Mouse (Mus musculus): ENCODE data around the gene Dpep2nb. TPM values are rescaled to one million over a fixed set of nuclear protein-coding genes. Genes with fewer than 3 reads are reported as not detected.

Gene Dpep2nb
- polyA plus RNA-seq, 1 experiment from 2014 or later = not detected

DNA sequence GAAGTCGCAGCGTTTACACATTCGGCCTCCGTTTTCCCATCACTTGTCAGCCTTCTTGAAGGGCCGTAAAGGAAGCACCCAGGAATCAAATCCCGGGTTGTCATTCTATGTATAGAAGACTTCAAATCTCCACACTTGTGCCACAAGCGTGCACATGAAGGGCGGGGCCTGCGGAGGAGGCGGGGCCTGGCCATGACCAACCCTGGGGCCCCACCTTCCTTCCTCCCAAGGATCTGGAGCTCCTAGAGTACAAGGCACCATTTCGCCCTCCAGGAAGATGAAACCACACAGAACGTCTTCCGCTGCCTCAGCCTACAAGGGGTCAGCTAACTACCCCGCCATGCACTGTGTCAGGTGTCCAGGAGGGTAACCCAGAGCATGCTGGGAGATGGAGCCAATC is 44.7 kb downstream of the Dpep2nb start:
- no peak overlapping the region for H3K27ac ChIP-seq
- WGBS (ENCODE audit: missing documents) = 79% methylated on average over 14 of the region's 14 CpGs
- H3K4me3 ChIP-seq (ENCODE audit: inconsistent target) = no peak overlapping the region
- no peaks in the 10 kb centered on the region for H3K36me3 ChIP-seq (ENCODE audit: inconsistent target)
- H3K79me2 ChIP-seq (ENCODE audit: inconsistent target) = peaks cover 47% of the 10 kb centered on the region

DNA sequence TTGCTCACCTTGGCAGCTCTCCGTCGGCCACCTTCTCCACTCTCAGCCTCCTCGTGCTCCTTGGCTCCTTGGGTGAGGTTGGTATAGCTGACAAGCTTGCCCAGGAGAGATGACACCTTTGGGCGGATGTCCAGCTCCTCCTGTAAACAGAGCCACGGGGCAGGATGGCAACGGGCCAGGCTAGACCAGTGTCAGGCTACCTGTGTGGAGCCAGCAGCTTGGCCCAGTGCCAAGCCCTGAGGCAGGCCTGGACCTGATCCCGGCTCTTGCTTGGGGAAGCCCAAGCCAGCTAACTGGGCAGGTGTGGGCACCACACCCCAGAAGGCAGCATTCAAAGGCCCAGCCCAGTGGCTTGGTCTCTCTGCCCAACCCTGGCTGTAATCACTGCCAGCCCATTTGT is 46.4 kb downstream of the Dpep2nb start:
- Histone ChIP-seq H3K27ac (no peak overlapping the region), H3K79me2 (ENCODE audit: inconsistent target) (peaks cover 36% of the 10 kb centered on the region), H3K36me3 (ENCODE audit: inconsistent target) (peaks cover 11% of the 10 kb centered on the region; the same call in 1 of the 2 replicates), H3K4me3 (ENCODE audit: inconsistent target) (no peak overlapping the region)
- 85% methylated on average over 5 of the region's 7 CpGs for WGBS (ENCODE audit: missing documents)

DNA sequence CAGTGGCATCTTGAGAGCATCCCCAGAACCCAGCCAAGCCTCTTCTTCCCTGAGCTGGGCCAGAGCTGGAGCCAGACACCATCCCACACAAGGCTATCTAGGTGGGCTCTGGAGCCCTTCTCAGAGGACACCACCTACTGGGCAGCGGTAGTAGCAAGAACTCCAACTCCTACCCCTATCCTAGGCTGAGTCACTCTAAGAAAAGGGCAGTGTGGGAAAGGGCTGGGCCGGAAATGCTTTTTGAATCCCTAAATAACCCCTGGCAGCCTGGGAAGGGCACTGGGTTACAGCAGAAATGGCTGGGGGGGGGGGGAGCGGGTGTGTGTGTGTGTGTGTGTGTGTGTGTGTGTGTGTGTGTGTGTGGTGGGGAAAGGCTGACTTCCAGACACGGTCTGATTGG is 48.0 kb downstream of the Dpep2nb start:
- Histone ChIP-seq H3K36me3 (ENCODE audit: inconsistent target) (peaks cover 18% of the 10 kb centered on the region; the same call in 1 of the 2 replicates), H3K4me3 (ENCODE audit: inconsistent target) (no peak overlapping the region), H3K27ac (no peak overlapping the region), H3K79me2 (ENCODE audit: inconsistent target) (peaks cover 21% of the 10 kb centered on the region; the same call in 1 of the 2 replicates)
- WGBS (ENCODE audit: missing documents) = 96% methylated on average over 2 of the region's 4 CpGs

DNA sequence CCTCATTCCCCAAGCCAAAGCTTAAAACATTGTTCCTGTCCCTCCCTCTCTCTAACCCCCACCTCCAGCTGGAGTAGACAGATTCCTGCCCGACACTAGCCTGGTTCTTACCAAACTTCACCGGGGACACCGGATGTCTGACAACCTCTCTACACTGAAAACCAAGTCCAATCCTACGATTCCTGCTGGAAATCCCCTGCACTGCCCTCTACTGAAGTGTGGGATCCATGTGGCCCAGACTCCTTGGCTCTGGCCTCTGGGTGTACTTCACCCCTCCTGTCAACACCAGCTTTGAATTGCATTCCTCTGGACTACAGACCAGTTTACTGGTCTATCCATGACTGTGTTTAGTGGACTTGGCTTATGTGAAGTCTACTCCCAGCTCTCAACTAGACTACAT is 49.2 kb downstream of the Dpep2nb start:
- 98% methylated on average over 4 of the region's 4 CpGs for WGBS (ENCODE audit: missing documents)
- Histone ChIP-seq H3K79me2 (ENCODE audit: inconsistent target) (peaks cover 8% of the 10 kb centered on the region; the same call in 1 of the 2 replicates), H3K36me3 (ENCODE audit: inconsistent target) (peaks cover 22% of the 10 kb centered on the region; the same call in 1 of the 2 replicates), H3K27ac (no peak overlapping the region), H3K4me3 (ENCODE audit: inconsistent target) (no peak overlapping the region)

DNA sequence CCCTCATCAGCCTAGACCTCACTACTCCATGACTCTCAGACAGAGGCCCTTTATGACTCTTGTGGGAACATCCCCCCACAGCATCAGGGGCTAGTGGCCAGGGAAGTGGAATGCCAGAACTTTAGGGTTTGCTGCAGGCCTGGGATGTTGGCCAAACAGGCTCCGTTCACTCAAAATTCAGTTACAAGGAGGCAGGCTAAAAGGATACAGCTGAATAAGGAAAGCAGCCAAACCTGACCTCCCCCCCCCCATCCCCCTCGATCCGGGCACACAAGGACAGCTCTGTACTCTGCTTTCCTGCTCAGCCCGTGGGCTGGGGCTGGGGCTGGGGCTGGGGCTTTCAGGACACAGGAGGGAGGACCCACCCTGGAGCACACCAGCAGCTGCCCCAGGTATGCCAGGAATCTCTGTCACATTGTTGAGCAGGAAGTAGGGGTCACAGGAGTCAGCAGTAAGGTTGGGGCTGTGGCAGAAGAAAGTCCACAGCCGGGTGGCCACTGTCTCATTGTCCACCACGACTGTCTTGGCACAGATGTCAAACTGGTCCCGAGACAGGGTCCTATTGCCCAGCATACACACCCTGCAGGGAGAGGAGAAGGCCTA is 54.6 kb downstream of the Dpep2nb start:
- Histone ChIP-seq H3K79me2 (ENCODE audit: inconsistent target) (no peaks in the 10 kb centered on the region), H3K27ac (no peak overlapping the region), H3K36me3 (ENCODE audit: inconsistent target) (peaks cover 64% of the 10 kb centered on the region; the same call in 1 of the 2 replicates), H3K4me3 (ENCODE audit: inconsistent target) (no peak overlapping the region)
- 73% methylated on average over 7 of the region's 7 CpGs for WGBS (ENCODE audit: missing documents)

DNA sequence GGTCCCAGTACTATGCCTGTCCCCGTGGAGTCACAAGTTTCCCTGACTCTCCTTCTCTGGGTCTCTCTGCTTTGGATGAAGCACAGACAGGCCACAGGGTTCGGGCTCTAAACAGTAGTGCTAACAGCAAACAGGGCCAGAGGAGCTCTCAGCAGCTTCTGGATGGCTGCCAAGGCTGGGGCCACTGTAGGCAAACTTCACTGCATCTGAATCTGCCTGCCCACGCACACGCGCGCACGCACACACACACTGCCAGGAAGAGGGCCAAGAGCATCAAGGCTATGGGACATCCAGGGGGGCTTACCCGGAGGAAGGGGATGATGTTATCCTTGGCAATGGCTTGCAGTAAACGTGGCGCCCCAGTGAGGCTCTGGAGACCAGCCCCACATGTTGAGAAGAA is 56.4 kb downstream of the Dpep2nb start:
- 92% methylated on average over 10 of the region's 10 CpGs for WGBS (ENCODE audit: missing documents)
- H3K79me2 ChIP-seq (ENCODE audit: inconsistent target) = no peaks in the 10 kb centered on the region
- no peak overlapping the region for H3K4me3 ChIP-seq (ENCODE audit: inconsistent target)
- H3K36me3 ChIP-seq (ENCODE audit: inconsistent target) = peaks cover 70% of the 10 kb centered on the region; the same call in 1 of the 2 replicates
- H3K27ac ChIP-seq = no peak overlapping the region

Other genes with a start within 250 kb of the Dpep2nb start
- 0.26 to 0.85 TPM (median 0.67 TPM) in 3 replicates for gene Gfod2, start 247.3 kb downstream of the Dpep2nb start, polyA plus RNA-seq (2018)
- gene Ranbp10, start 178.6 kb downstream of the Dpep2nb start, polyA plus RNA-seq (2018) = 16.5 to 33.9 TPM (median 23.7 TPM) in 3 replicates
- not detected in 3 replicates for gene Tsnaxip1, start 178.2 kb downstream of the Dpep2nb start, polyA plus RNA-seq (2018)
- gene Cenpt, start 152.7 kb downstream of the Dpep2nb start, polyA plus RNA-seq (2018) = 7.2 to 13.3 TPM (median 8.2 TPM) in 3 replicates
- 8.3 to 23.6 TPM (median 20.4 TPM) in 3 replicates for gene Thap11, start 150.8 kb downstream of the Dpep2nb start, polyA plus RNA-seq (2018)
- 53.1 to 154 TPM (median 76.1 TPM) in 3 replicates for gene Nutf2, start 145.4 kb downstream of the Dpep2nb start, polyA plus RNA-seq (2018)
- gene Edc4, start 125.1 kb downstream of the Dpep2nb start, polyA plus RNA-seq (2018) = 12.6 to 19.5 TPM (median 14.6 TPM) in 3 replicates
- not detected in 3 replicates for gene Nrn1l, start 112.4 kb downstream of the Dpep2nb start, polyA plus RNA-seq (2018)
- gene Pskh1, start 105.5 kb downstream of the Dpep2nb start, polyA plus RNA-seq (2018) = 16.3 to 17.5 TPM (median 16.4 TPM) in 3 replicates
- not detected in 3 replicates for gene Ctrl, start 72.1 kb downstream of the Dpep2nb start, polyA plus RNA-seq (2018)
- 51.8 to 210 TPM (median 105 TPM) in 3 replicates for gene Psmb10, start 67.5 kb downstream of the Dpep2nb start, polyA plus RNA-seq (2018)
- gene Lcat, start 62.6 kb downstream of the Dpep2nb start, polyA plus RNA-seq (2018) = 0.10 to 0.28 TPM in 2 of 3 replicates, not detected in the other
- 16.1 to 37.5 TPM (median 23.1 TPM) in 3 replicates for gene Slc12a4, start 39.9 kb downstream of the Dpep2nb start, polyA plus RNA-seq (2018)
- 0.10 to 0.34 TPM in 2 of 3 replicates, not detected in the other for gene Dpep3, start 26.5 kb downstream of the Dpep2nb start, polyA plus RNA-seq (2018)
- 7.6 to 13.0 TPM (median 7.7 TPM) in 3 replicates for gene Dus2, start 14.6 kb downstream of the Dpep2nb start, polyA plus RNA-seq (2018)
- gene Ddx28, start 5.9 kb upstream of the Dpep2nb start, polyA plus RNA-seq (2018) = 10.2 to 19.4 TPM (median 15.9 TPM) in 3 replicates
- 21.3 to 25.2 TPM (median 22.3 TPM) in 3 replicates for gene Nfatc3, start 52.9 kb upstream of the Dpep2nb start, polyA plus RNA-seq (2018)
- gene Esrp2, start 131.0 kb upstream of the Dpep2nb start, polyA plus RNA-seq (2018) = not detected in 3 replicates
- gene Pla2g15, start 144.4 kb upstream of the Dpep2nb start, polyA plus RNA-seq (2018) = 132 to 176 TPM (median 135 TPM) in 3 replicates
- gene Slc7a6, start 162.9 kb upstream of the Dpep2nb start, polyA plus RNA-seq (2018) = 4.4 to 10.2 TPM (median 4.9 TPM) in 3 replicates
- 28.1 to 38.1 TPM (median 29.3 TPM) in 3 replicates for gene Slc7a6os, start 205.0 kb upstream of the Dpep2nb start, polyA plus RNA-seq (2018)
- gene Prmt7, start 205.0 kb upstream of the Dpep2nb start, polyA plus RNA-seq (2018) = 9.7 to 30.4 TPM (median 17.5 TPM) in 3 replicates

All from macrophage (primary cell).